Comparison of ENCODE assay signal across 11 mouse cellular contexts in genomic region chr7:133019481-133020020, GRCm38 (mm10).
DNase-seq lines count a peak whose midpoint lies in the region; ATAC-seq and TF ChIP-seq lines count a peak whose summit lies in the region.
"Had no signal": no experiment of that assay in that cellular context is flagged by ENCODE, and none has a peak within 500 bp of the region (broad histone marks: within the 10 kb centered on the region; RNA-seq: fewer than 3 reads in every experiment).

No protein-coding gene starts in this region.

- H3K36me3 ChIP-seq in forebrain, embryonic 14.5 days (ENCODE audit: control insufficient read depth, insufficient read depth, low read length): no peaks in the 10 kb centered on the region
- no peaks in the 10 kb centered on the region for H3K36me3 ChIP-seq in forebrain, embryonic 11.5 days (ENCODE audit: control insufficient read depth, insufficient read depth, low read length)
- H3K36me3 ChIP-seq in kidney, adult 2 months (ENCODE audit: control insufficient read depth, insufficient read depth, low read length): no peaks in the 10 kb centered on the region

- WGBS in forebrain, embryonic 14.5 days: 16% methylated on average over 6 of the region's 6 CpGs
- WGBS in forebrain, embryonic 11.5 days: 28% methylated on average over 6 of the region's 6 CpGs
- 29% methylated on average over 6 of the region's 6 CpGs for WGBS in kidney, adult 2 months

- H3K4me3 ChIP-seq in forebrain, embryonic 14.5 days (ENCODE audit: low read depth, low read length): no peak overlapping the region
- no peak overlapping the region for H3K4me3 ChIP-seq in forebrain, embryonic 11.5 days (ENCODE audit: low read depth, low read length)
- H3K4me3 ChIP-seq in kidney, adult 2 months (ENCODE audit: insufficient read depth, low read depth, low read length): no peak overlapping the region
- H3K4me3 ChIP-seq: embryonic facial prominence, embryonic 12.5 days had no signal

- H3K27ac ChIP-seq in forebrain, embryonic 14.5 days (ENCODE audit: low read depth, low read length): 0 out of 2 replicates have a peak overlapping the region, but pooled peaks have one; percentile 3
- no peak overlapping the region for H3K27ac ChIP-seq in forebrain, embryonic 11.5 days (ENCODE audit: low read depth, low read length)
- no peak overlapping the region for H3K27ac ChIP-seq in kidney, adult 2 months (ENCODE audit: insufficient read depth, low read depth, low read length)
- H3K27ac ChIP-seq: embryonic facial prominence, embryonic 12.5 days had no signal

- no peaks in the 10 kb centered on the region for H3K27me3 ChIP-seq in forebrain, embryonic 14.5 days (replicated peaks; ENCODE audit: control insufficient read depth, insufficient read depth, low read length)
- H3K27me3 ChIP-seq in forebrain, embryonic 11.5 days (ENCODE audit: control insufficient read depth, insufficient read depth, low read length): no peaks in the 10 kb centered on the region
- no peaks in the 10 kb centered on the region for H3K27me3 ChIP-seq in kidney, adult 2 months (replicated peaks; ENCODE audit: control insufficient read depth, insufficient read depth, low read length)
- H3K27me3 ChIP-seq: embryonic facial prominence, embryonic 12.5 days had no signal

- TF ChIP-seq POLR2A in kidney, adult 2 months (IDR thresholded peaks at IDR 0.05; ENCODE audit: low read depth, low read length): no peak

- no peak overlapping the region for H3K9ac ChIP-seq in forebrain, embryonic 14.5 days (ENCODE audit: low read length)
- no peak overlapping the region for H3K9ac ChIP-seq in forebrain, embryonic 11.5 days (ENCODE audit: low read length)
- H3K9ac ChIP-seq: embryonic facial prominence, embryonic 12.5 days had no signal

- no peak for TF ChIP-seq CTCF in kidney, adult 2 months (conservative IDR thresholded peaks at IDR 0.05; ENCODE audit: insufficient read depth, insufficient read length, low read depth, low read length)

- ATAC-seq in forebrain, embryonic 14.5 days: 0 out of 2 replicates have a peak, but pooled peaks have one; percentile 30
- ATAC-seq in forebrain, embryonic 11.5 days (replicated peaks; ENCODE audit: low FRiP score): no peak

- peaks cover 40% of the 10 kb centered on the region for H3K4me1 ChIP-seq in forebrain, embryonic 14.5 days (ENCODE audit: control insufficient read depth, insufficient read depth, low read length)
- H3K4me1 ChIP-seq in forebrain, embryonic 11.5 days (replicated peaks; ENCODE audit: control insufficient read depth, insufficient read depth, low read length): peaks cover 28% of the 10 kb centered on the region
- peaks cover 7% of the 10 kb centered on the region for H3K4me1 ChIP-seq in kidney, adult 2 months (ENCODE audit: control insufficient read depth, insufficient read depth, low read length)

- no peaks in the 10 kb centered on the region for H3K9me3 ChIP-seq in forebrain, embryonic 14.5 days (replicated peaks; ENCODE audit: control insufficient read depth, low read length)
- H3K9me3 ChIP-seq in forebrain, embryonic 11.5 days (ENCODE audit: control insufficient read depth, low read length): no peaks in the 10 kb centered on the region
- H3K9me3 ChIP-seq: embryonic facial prominence, embryonic 12.5 days had no signal

- no peak overlapping the region for H3K4me2 ChIP-seq in forebrain, embryonic 14.5 days (ENCODE audit: low read length)
- no peak overlapping the region for H3K4me2 ChIP-seq in forebrain, embryonic 11.5 days (ENCODE audit: low read depth, low read length, severe bottlenecking)
- H3K4me2 ChIP-seq: embryonic facial prominence, embryonic 12.5 days had no signal

- DNase-seq in forebrain, embryonic 14.5 days (ENCODE audit: low spot score): peak; percentile 44
- no peak for DNase-seq in forebrain, embryonic 11.5 days (ENCODE audit: low spot score)
- peak; percentile 63 for DNase-seq in kidney, adult 2 months
- no peak for DNase-seq in kidney, adult 11 months
- peak; percentile 61 for DNase-seq in R1 (ENCODE audit: low read depth, low spot score)
- peak; percentile 45 to 67 for DNase-seq in kidney, postnatal 36 days
- no peak for DNase-seq in urinary bladder, adult 18-20 months (ENCODE audit: low spot score in 2 of 2)
- no peak for DNase-seq in urinary bladder, adult 2 months (ENCODE audit: low spot score)
- DNase-seq: adrenal gland, postnatal 25 days; cerebellum, adult 11-12 months had no signal

Comparison
In these comparisons a context has a peak if more than half of its experiments do, and no peak if none do; other contexts are left out.
1. DNase-seq: peak in forebrain, embryonic 14.5 days (single experiment), kidney, adult 2 months (single experiment), R1 (single experiment) and kidney, postnatal 36 days (2 of 2); none in forebrain, embryonic 11.5 days (single experiment), kidney, adult 11 months (single experiment), urinary bladder, adult 18-20 months (0 of 2) and urinary bladder, adult 2 months (single experiment).